Mouse (Mus musculus) left cerebral cortex, adult 18-20 months (tissue): ENCODE data around the gene Galnt18. TPM values are rescaled to one million over a fixed set of nuclear protein-coding genes. Genes with fewer than 3 reads are reported as not detected.

ENCODE experiments used
- DNase-seq, 2 experiments: peaks; one replicate each; pipeline ENCODE4 v3.0.0; 2021 to 2022; ENCODE audit warnings: low spot score in 2 of 2, mixed read lengths in 1 of 2
- microRNA-seq, 2 experiments: library from miRNA; unstranded; fragments of <30 nt; microRNA quantifications; one replicate each; pipeline ENCODE4 v1.2.0; 2021
- total RNA-seq, 2 experiments: library from RNA; stranded (reverse); gene quantifications; 2 replicates each; pipeline ENCODE4 v1.2.3; 2021

The Galnt18 gene
- total RNA-seq, 2 experiments from 2014 or later, result 37.1 to 39.4 TPM

GRCm38 (mm10) chr7:111492242-111492949 lies 287.4 kb downstream of the Galnt18 start:
- DNase-seq, result no peak

- DNase-seq, result no peak
Measured at GRCm38 (mm10) chr7:111491566-111491965, 288.2 kb downstream of the Galnt18 start.

- DNase-seq, result no peak
Measured at GRCm38 (mm10) chr7:111486811-111487333, 292.9 kb downstream of the Galnt18 start.

- no peak for DNase-seq
Measured at GRCm38 (mm10) chr7:111483896-111484295, 295.9 kb downstream of the Galnt18 start.

- DNase-seq, result no peak
Measured at GRCm38 (mm10) chr7:111483321-111483720, 296.5 kb downstream of the Galnt18 start.

- no peak for DNase-seq
Measured at GRCm38 (mm10) chr7:111467715-111468114, 312.1 kb downstream of the Galnt18 start.

- DNase-seq, result no peak
Measured at GRCm38 (mm10) chr7:111466720-111467119, 313.1 kb downstream of the Galnt18 start.

- DNase-seq, result no peak
Measured at GRCm38 (mm10) chr7:111466121-111466520, 313.7 kb downstream of the Galnt18 start.

GRCm38 (mm10) chr7:111459716-111460115 lies 320.1 kb downstream of the Galnt18 start:
- no peak for DNase-seq

GRCm38 (mm10) chr7:111456007-111456406 lies 323.8 kb downstream of the Galnt18 start:
- no peak for DNase-seq

- no peak for DNase-seq
Measured at GRCm38 (mm10) chr7:111455541-111455940, 324.2 kb downstream of the Galnt18 start.

- DNase-seq, result no peak
Measured at GRCm38 (mm10) chr7:111452000-111452399, 327.8 kb downstream of the Galnt18 start.

GRCm38 (mm10) chr7:111450286-111451095 lies 329.3 kb downstream of the Galnt18 start:
- DNase-seq, result no peak

- DNase-seq, result no peak
Measured at GRCm38 (mm10) chr7:111433173-111433572, 346.6 kb downstream of the Galnt18 start.

GRCm38 (mm10) chr7:111427392-111427791 lies 352.4 kb downstream of the Galnt18 start:
- DNase-seq, result no peak

Small RNAs within 50 kb of the gene (microRNA-seq; reads per million reads assigned to microRNA genes)
- gene Gm25787, result 0 reads per million in 2 experiments

Other genes with a start within 250 kb of the Galnt18 start
- 10 to 100 TPM; 67.6 to 68.3 TPM for gene Usp47, start 243.5 kb upstream of the Galnt18 start, total RNA-seq